Mouse (Mus musculus): ENCODE results near the gene Aldoart2.

GRCm38 (mm10) chr12:55559184-55559855, 5.7 kb upstream of the Aldoart2 start:
- TF ChIP-seq POLR2A (IDR thresholded peaks at IDR 0.05; ENCODE audit: insufficient read length, low read depth) (no peak), SRF (IDR thresholded peaks at IDR 0.05; ENCODE audit: control insufficient read depth, insufficient read length, low read depth) (no peak), MAX (IDR thresholded peaks at IDR 0.05; ENCODE audit: low read depth) (no peak)
